Mouse (Mus musculus): ENCODE measurements around the gene Bbs4.

GRCm38 (mm10) chr9:59346176-59346575, 7.1 kb downstream of the Bbs4 start:
- no peak for TF ChIP-seq CTCF (IDR thresholded peaks at IDR 0.05; ENCODE audit: low read depth, low read length)
- no peak for TF ChIP-seq POLR2A (IDR thresholded peaks at IDR 0.05; ENCODE audit: extremely low read depth, insufficient read depth, low read length)
